Mouse (Mus musculus) c-Kit-positive CD71-positive TER-119-positive erythroid progenitor cells, embryonic 14.5 days (primary cell): Measurements from ENCODE around the gene Prex1.

Experiments used
- DNase-seq: peaks from one replicate; pipeline ENCODE4 v3.0.0-alpha.2; 2013; ENCODE audit warnings: low spot score

The Prex1 gene

DNA sequence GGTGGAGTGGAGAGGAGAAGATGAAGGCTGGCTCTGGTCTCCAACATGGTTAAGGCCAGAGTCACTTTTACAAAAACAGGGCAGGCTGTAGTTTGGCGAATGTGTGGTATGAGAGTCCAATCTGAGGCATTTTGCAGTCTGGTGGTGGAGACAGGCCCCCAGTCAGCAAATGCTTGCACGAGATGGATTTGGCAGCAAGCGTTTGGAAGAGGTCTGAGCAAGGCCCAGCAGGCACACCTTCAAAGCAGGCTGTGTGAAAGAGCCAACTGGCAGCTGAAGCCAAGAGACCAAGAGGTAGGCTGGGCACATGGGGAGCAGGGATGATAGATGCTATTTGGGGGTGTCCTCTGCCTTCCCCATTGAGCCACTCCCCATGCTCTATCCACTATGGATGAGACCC is 51.7 kb downstream of the Prex1 start:
- DNase-seq = no peak

GRCm38 (mm10) chr2:166661498-166661897 is 52.1 kb downstream of the Prex1 start:
- no peak for DNase-seq

DNA sequence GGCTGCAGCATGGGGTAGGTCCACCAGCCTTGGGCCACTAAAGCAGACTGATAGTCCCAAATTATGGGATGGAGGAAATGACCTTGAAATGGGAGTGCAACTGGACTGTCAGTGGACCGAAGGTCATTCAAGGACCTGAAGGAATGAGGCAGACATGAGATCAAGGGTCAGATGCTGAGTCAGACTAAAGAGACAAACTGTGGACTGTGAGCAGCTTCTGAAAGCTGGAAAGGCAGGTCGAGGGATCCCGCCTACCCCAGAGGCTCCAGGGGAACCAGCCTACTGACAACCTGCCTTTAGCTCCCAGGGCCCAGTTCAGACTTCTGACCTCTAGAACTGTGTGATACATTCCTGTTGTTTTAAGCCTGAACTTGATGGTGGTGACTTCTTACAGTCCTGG is 55.3 kb downstream of the Prex1 start:
- no peak for DNase-seq

DNA sequence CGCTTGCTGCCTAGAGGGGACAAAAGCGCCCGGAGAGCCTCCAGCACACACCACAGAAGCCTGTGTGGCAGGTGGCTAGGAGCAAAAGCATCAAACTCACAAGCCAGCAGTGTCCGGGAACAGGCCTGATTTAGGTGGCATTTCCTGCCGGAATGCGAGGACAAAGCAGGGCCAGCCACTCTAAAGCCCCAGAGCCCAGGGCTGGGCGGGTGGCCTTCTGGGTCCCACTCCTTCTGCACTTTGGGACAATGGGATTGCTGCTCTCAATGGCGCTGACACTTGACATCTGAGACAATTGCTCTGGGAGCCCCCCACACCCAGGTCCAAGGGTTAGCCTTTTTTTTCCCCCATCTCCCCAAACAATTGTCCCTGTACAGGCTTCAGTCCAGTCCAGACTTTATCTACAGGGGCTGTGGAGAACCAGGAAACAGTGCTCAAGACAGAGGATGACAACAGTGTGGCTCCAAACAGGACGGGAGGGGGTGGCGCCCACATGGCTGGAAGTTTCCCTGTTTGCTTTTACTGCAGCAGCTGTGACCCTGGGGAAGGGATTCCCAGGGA is 56.1 kb downstream of the Prex1 start:
- DNase-seq = no peak

GRCm38 (mm10) chr2:166656630-166657029 is 57.0 kb downstream of the Prex1 start:
- DNase-seq = no peak

DNA sequence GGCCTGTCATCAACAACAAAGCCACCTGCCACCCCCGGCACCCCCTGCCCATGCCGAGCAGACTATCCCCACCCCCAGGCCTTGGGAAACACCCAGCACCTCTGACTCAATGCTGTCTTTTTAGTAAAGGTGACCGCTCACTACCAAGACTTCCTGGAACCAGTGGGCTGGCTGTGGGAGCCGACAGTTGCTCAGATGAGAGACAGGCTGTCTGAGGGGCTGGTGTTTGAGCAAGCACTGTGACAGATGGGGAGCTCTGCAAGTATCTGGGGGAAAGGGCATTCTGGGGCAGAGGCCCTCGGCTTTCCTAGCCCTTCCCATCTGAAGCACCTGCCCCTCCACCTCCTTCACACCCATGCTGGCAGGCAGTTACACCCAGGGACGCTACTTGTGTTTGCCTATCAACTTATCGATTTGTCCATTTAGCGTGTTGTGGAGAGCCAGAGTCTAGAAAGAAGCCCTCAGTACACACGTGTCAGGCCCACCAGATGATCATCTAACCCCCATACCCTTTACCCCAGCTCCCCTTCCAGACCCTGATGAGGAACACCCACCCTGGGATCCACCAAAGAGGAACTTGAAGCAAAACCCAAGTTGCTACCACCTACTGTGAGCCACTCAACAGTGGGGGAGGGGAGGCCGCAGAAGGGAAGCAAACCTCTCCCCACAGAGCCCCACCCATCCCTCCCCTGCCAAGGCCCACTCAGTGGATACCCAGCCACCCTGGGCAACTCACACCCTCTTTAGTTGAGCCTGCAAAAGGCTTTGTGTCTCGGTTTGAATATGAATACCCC is 57.7 kb downstream of the Prex1 start:
- DNase-seq = no peak

DNA sequence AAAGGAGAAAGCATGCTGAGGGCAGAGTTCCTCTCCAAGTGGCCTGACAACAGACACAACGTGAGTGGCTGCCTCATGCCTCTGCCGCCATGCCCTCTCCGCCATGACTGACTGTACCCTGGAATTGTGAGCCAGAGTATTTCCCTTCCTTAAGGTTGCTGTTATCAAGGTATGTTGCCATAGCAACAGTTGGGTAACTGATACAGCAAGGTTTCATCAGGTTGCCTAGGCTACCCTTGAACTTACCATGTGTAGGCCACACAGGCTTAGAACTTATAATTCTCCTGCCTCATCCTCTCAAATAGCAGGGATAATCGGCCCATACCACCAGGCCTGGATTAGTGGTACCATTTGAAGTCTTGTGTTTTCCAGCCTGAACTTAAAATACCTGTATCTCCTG is 58.3 kb downstream of the Prex1 start:
- DNase-seq = no peak

DNA sequence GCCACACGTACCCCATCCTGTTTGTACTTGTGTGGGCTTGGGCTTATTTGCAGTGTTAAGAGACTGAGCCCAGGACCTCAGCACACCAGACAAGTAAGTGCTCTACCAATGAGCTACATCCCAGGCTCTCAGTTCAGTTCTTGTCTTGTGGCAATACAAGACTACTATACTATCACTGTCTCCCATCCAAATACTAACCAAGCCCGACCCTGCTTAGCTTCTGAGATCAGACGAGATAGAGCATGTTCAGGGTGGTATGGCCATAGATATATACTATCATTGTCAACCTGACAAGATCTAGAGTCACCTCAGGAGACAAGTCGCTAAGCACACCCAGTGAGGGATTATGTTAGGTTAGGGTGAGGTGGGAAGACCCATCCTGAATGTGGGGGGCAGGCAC is 58.8 kb downstream of the Prex1 start:
- no peak for DNase-seq

DNA sequence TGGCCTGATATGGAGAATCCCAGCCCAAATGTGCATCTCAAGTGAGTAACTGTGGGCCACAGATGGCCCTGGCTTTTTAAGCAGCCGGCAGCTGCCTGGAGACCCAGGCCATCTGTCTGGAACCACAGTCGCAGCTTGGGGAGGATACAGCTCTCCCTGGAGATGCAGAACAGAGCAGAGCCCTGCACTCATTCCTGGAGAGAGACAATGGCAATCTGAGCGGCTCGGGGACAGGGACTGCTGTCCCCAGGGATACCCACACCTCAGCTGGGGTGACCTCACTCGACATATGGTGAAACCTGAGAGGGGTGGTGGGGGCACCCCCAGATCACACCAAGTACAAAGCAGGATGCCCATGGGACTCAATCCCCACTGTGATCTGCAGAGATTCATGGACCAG is 60.1 kb downstream of the Prex1 start:
- no peak for DNase-seq

DNA sequence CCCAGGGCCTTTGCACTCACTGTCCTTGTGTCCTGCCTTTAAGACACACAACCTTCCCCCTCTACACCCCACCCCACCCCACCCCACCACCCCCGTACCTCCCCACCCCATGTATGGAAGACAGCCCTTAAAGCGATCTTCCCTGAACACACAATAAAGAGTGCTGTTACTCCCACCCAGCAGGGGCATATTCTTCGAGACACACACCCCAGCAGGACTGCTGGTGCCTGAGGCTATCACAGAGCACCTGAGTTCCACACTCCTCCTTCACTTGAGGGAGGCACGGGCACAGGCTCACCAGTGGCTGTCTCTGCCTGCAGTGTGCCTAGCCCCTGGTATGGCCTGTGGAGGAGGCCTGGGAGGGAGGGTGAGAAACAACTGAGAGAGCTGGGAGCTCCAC is 61.0 kb downstream of the Prex1 start:
- DNase-seq = no peak

DNA sequence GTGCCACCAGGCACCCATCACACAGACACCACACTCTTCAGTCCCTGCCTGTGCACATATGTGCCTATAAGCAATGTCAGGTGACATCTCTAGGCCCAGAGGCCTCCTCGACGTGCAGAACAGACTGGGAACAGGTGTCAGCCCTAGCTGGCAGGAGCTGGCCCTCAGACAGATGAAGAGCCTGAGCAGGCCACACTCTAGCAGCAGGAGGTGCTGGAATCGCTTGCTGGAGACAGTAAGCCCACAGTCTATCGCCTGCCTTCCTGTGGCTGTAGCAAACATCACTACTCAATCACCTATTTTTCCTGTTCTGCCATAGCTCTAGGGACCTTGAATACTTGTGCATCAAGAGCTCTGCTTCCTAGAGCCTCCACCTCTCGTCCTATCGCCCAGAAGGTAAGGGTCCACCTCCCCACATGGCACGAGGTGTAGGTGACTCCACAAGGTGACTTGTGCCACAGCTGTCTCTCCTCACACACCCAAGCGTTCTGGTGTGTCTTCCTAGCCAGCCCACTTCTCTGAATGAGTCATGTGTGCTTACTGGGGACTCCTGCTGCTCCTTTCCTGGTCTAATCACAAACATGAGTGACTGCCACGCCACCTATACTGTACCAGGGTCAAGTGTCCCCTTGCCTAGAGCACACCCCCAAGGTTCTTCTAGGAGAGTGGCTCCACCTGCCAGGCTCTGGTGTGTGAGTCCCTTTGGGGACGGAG is 62.2 kb downstream of the Prex1 start:
- no peak for DNase-seq

- DNase-seq = no peak
These were observed 63.2 kb downstream of the Prex1 start for GRCm38 (mm10) chr2:166650414-166650813.

DNA sequence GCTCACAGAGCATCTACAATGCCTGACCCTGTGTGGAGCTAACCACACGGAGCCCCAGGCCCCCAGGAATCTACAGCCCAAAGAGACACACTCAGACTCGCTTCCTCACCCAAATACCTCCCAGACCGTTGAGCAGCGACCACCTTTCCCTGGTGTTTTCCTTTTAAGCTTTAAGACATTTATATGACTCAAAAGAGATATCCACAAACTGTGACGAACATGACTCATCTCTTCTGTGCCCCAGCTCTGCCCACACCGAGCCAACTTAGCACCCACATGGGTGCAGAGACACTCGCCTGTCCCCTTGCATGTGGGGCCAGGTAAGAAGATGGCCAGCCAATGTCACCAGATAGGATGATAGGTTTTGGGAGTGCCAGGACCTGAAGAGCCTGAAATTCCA is 66.4 kb downstream of the Prex1 start:
- no peak for DNase-seq

DNA sequence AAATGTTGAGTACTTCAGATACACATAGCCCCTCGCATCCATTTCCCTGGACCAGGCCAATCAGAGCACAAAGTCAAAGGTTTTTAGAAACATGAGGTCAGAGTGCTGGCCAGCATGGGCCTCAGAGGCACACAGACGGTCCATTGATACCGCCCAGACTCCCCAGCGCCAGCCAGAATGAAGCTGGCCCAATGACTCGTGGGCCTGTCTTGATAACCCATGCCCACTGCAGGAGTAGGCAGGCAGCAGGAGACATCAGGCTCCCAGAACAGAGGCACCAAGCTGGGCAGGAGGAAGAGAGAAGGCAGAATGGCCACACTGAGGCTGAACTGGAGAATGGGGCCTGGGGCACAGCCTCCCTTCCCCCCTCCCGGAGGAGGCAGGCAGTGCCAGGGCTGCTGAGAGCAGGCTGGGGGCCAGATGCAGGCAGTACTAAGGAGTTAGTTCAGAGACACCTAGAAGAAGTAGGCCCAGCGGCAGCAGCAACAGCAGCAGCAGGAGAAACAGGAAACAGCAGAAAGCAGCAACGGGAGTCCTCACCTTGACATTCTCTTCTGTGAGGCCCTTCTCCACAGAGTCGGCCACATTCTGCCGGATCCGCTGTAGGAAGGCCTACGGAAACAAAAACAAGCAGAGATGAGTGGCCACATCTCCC is 67.1 kb downstream of the Prex1 start:
- DNase-seq = no peak

GRCm38 (mm10) chr2:166644816-166645215 is 68.8 kb downstream of the Prex1 start:
- no peak for DNase-seq

DNA sequence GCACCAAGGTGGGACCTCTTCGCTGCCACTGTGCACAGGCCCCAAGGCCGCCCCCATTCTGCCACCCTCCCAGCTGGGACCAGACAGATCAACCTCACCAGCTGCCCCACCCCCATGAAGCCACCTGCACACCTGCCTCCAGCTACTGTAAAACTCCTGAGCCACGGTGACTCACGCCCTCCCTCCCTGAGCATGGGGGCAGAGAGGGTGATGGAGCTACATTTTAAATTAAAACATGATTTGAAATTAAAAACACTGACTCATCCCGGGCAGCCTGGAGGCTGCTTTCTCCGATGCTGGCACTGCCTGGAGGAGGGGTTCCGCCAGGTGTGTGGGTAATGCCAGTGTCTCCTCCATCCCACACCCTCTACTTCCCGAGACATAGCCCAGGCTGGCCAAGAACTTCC is 71.0 kb downstream of the Prex1 start:
- DNase-seq = no peak

- DNase-seq = no peak
These were observed 73.9 kb downstream of the Prex1 start for GRCm38 (mm10) chr2:166639750-166640149.

GRCm38 (mm10) chr2:166638947-166639641 is 74.5 kb downstream of the Prex1 start:
- DNase-seq = no peak

GRCm38 (mm10) chr2:166638079-166638800 is 75.4 kb downstream of the Prex1 start:
- no peak for DNase-seq

GRCm38 (mm10) chr2:166637673-166637990 is 76.0 kb downstream of the Prex1 start:
- DNase-seq = no peak

- DNase-seq = no peak
These were observed 76.6 kb downstream of the Prex1 start for GRCm38 (mm10) chr2:166636867-166637672.
